Mouse (Mus musculus): ENCODE measurements at regions not wholly inside any gene's neighbourhood (a gene's known extent, or its start where the extent isn't known, plus 50 kb on each side); places are given as distances from the start of the nearest gene placed in this dataset.

- no peak for DNase-seq (ENCODE audit: low spot score in 2 of 2)
Measured at GRCm38 (mm10) chr9:94269213-94269612, 268.7 kb downstream of the 1190002N15Rik start.

- no peak for DNase-seq (ENCODE audit: low spot score in 2 of 2)
Measured at GRCm38 (mm10) chr9:94267243-94267642, 270.6 kb downstream of the 1190002N15Rik start.

- no peak for DNase-seq (ENCODE audit: low spot score in 2 of 2)
Measured at GRCm38 (mm10) chr9:94239479-94240241, 298.2 kb downstream of the 1190002N15Rik start.

GRCm38 (mm10) chr9:94238565-94238964, 299.3 kb downstream of the 1190002N15Rik start:
- DNase-seq (ENCODE audit: low spot score in 2 of 2), result no peak

GRCm38 (mm10) chr9:94229537-94229936, 308.3 kb downstream of the 1190002N15Rik start:
- DNase-seq (ENCODE audit: low spot score in 2 of 2), result no peak

GRCm38 (mm10) chr9:94219116-94219515, 318.8 kb downstream of the 1190002N15Rik start:
- DNase-seq (ENCODE audit: low spot score in 2 of 2), result no peak

GRCm38 (mm10) chr9:94216414-94217279, 321.2 kb downstream of the 1190002N15Rik start:
- no peak for DNase-seq (ENCODE audit: low spot score in 2 of 2)

- no peak for DNase-seq (ENCODE audit: low spot score in 2 of 2)
Measured at GRCm38 (mm10) chr9:94210467-94211249, 327.2 kb downstream of the 1190002N15Rik start.

- DNase-seq (ENCODE audit: low spot score in 2 of 2), result no peak
Measured at GRCm38 (mm10) chr9:94208987-94209386, 328.9 kb downstream of the 1190002N15Rik start.

- DNase-seq (ENCODE audit: low spot score in 2 of 2), result no peak
Measured at GRCm38 (mm10) chr9:94200892-94201291, 337.0 kb downstream of the 1190002N15Rik start.

GRCm38 (mm10) chr9:94199864-94200263, 338.0 kb downstream of the 1190002N15Rik start:
- DNase-seq (ENCODE audit: low spot score in 2 of 2), result no peak

GRCm38 (mm10) chr9:94191083-94191482, 346.8 kb downstream of the 1190002N15Rik start:
- no peak for DNase-seq (ENCODE audit: low spot score in 2 of 2)

- no peak for DNase-seq (ENCODE audit: low spot score in 2 of 2)
Measured at GRCm38 (mm10) chr9:94189872-94190800, 347.7 kb downstream of the 1190002N15Rik start.

GRCm38 (mm10) chr9:94188124-94188523, 349.8 kb downstream of the 1190002N15Rik start:
- no peak for DNase-seq (ENCODE audit: low spot score in 2 of 2)

- no peak for DNase-seq (ENCODE audit: low spot score in 2 of 2)
Measured at GRCm38 (mm10) chr9:94169905-94170612, 367.8 kb downstream of the 1190002N15Rik start.

- DNase-seq (ENCODE audit: low spot score in 2 of 2), result no peak
Measured at GRCm38 (mm10) chr9:94163671-94164070, 374.2 kb downstream of the 1190002N15Rik start.

GRCm38 (mm10) chr9:94155581-94155980, 382.3 kb downstream of the 1190002N15Rik start:
- DNase-seq (ENCODE audit: low spot score in 2 of 2), result no peak

- DNase-seq (ENCODE audit: low spot score in 2 of 2), result no peak
Measured at GRCm38 (mm10) chr9:94148474-94148873, 389.4 kb downstream of the 1190002N15Rik start.

GRCm38 (mm10) chr9:94146787-94147186, 391.1 kb downstream of the 1190002N15Rik start:
- no peak for DNase-seq (ENCODE audit: low spot score in 2 of 2)

GRCm38 (mm10) chr9:94136444-94136843, 401.4 kb downstream of the 1190002N15Rik start:
- DNase-seq (ENCODE audit: low spot score in 2 of 2), result no peak
